Mouse (Mus musculus) lung, embryonic 16.5 days (tissue): ENCODE data around the gene Bbx. TPM values are rescaled to one million over a fixed set of nuclear protein-coding genes. Genes with fewer than 3 reads are reported as not detected.

Experiments used
- ATAC-seq: fragments of 200-750 bp; cut with Nextera tagmentation; 2 replicates; pipeline ENCODE4 v1.8.0; 2017; ENCODE audit warnings: low read depth, mild to moderate bottlenecking, moderate library complexity
- H3K27ac ChIP-seq: fragments of 300-500 bp; sonication (generic); 2 replicates; pipeline ENCODE4 v1.5.1; 2014; ENCODE audit warnings: mild to moderate bottlenecking, control low read depth, low read length
- H3K27me3 ChIP-seq: fragments of 300-500 bp; sonication (generic); 2 replicates; pipeline ENCODE4 v1.6.1; 2014; ENCODE audit warnings: low read depth, low read length, mixed read lengths; ENCODE audit not compliant: control insufficient read depth, insufficient read depth
- H3K36me3 ChIP-seq: fragments of 300-500 bp; sonication (generic); 2 replicates; pipeline ENCODE4 v1.6.1; 2014; ENCODE audit warnings: low read length; ENCODE audit not compliant: control insufficient read depth, insufficient read depth
- H3K4me1 ChIP-seq: fragments of 300-500 bp; sonication (generic); replicated peaks from 2 replicates; pipeline ENCODE4 v1.6.1; 2014; ENCODE audit warnings: low read length, mixed read lengths; ENCODE audit not compliant: control insufficient read depth, insufficient read depth
- H3K4me2 ChIP-seq: fragments of 300-500 bp; sonication (generic); 2 replicates; pipeline ENCODE4 v1.6.1; 2014; ENCODE audit warnings: low read depth, low read length, control low read depth
- H3K4me3 ChIP-seq: fragments of 300-500 bp; sonication (generic); 2 replicates; pipeline ENCODE4 v1.5.1; 2014; ENCODE audit warnings: mild to moderate bottlenecking, low read length, control low read depth
- H3K9ac ChIP-seq: fragments of 300-500 bp; sonication (generic); 2 replicates; pipeline ENCODE4 v1.6.1; 2014; ENCODE audit warnings: low read length, control low read depth
- H3K9me3 ChIP-seq: fragments of 300-500 bp; sonication (generic); 2 replicates; pipeline ENCODE4 v1.6.1; 2016; ENCODE audit warnings: low read length; ENCODE audit not compliant: control insufficient read depth
- WGBS: fragments of 180-500 bp; shearing (Covaris S2); extraction: QIAGEN DNeasy Blood & Tissue Kit; methylation state at CpG from one replicate; pipeline ENCODE4 v1.1.7; 2014; 5-methylcytosine and 5-hydroxymethylcytosine counted together
- polyA plus RNA-seq: library from polyadenylated mRNA; unstranded; fragments of >200 nt; fragmentation: Nextera tagmentation; extraction: Ambion mirVana; gene quantifications from 2 replicates; pipeline ENCODE4 v1.2.1, GENCODE M21; 2015

Bbx gene
- polyA plus RNA-seq, 1 experiment from 2014 or later, result 43.1 TPM

DNA sequence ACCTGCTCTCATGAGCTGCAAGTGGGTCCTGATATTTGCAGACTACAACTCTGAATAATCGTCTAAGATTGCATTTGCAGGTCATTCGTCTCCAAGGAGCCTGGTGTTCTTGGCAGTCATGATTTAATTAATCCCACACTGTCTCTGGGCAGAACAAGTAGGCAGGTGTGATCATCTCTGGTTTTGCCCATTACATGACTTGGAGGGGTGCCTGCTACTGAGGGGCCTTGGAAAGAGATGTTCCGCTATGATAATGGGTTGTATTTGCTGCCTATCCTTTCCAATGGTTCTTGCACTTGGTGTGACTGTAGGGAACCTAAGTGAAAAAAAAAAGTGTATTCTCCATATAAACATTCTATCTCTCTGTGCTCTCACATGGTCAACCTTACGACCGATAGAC lies 273.6 kb downstream of the Bbx start:
- H3K27ac ChIP-seq, result no peak overlapping the region
- no peak overlapping the region for H3K4me2 ChIP-seq
- H3K9ac ChIP-seq, result no peak overlapping the region
- peaks cover 3% of the 10 kb centered on the region; the same call in 1 of the 2 replicates for H3K9me3 ChIP-seq
- H3K27me3 ChIP-seq, result no peaks in the 10 kb centered on the region
- 70% methylated on average over 5 of the region's 5 CpGs for WGBS
- no peak overlapping the region for H3K4me3 ChIP-seq
- no peak for ATAC-seq
- H3K36me3 ChIP-seq, result no peaks in the 10 kb centered on the region
- H3K4me1 ChIP-seq, result no peaks in the 10 kb centered on the region

DNA sequence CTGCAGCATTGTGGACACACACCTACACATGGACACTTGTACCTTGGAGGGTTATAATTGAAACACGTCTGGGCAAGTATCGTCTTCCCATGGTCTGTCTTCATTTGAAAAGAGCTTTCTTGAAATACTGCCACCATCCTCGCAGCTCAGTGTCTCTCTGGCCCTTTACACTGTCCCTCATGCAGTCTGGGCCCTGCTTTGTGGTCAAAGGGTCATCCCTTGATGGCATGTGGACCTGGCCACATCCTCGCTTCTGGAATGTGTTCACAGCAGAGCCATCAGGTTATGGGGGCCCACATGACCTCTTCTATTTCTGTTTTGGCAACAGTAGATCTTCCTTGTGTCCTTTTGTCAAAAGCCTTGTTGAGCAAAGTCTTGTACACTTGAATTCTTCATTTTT lies 282.6 kb downstream of the Bbx start:
- no peak for ATAC-seq
- 86% methylated on average over 4 of the region's 4 CpGs for WGBS
- Histone ChIP-seq H3K4me2 (no peak overlapping the region), H3K9me3 (0 out of 2 replicates have a peak, but pooled peaks cover 3% of the 10 kb centered on the region), H3K4me1 (no peaks in the 10 kb centered on the region), H3K36me3 (no peaks in the 10 kb centered on the region), H3K9ac (no peak overlapping the region), H3K27ac (no peak overlapping the region), H3K27me3 (no peaks in the 10 kb centered on the region), H3K4me3 (no peak overlapping the region)

DNA sequence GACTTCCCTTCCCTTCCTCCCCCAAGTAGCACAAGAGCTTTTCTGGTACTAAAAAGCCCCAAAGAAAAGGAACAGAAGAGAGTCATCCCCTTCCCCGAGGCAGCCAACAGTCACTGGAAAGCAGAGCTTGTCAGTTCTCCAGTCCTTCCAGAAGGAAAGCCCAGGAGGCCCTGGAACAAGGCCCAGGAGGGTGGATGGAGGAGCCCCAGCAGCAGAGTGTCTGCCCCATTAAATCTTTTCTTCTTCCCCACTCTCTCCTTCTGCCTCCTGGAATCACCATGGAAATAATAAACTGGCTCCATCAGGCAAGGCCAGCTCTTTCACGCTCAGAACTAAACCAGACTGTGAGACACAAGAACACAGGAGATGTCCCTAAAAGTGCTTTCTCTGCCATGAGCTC lies 284.3 kb downstream of the Bbx start:
- Histone ChIP-seq H3K27ac (no peak overlapping the region), H3K9me3 (0 out of 2 replicates have a peak, but pooled peaks cover 3% of the 10 kb centered on the region), H3K4me1 (no peaks in the 10 kb centered on the region), H3K9ac (no peak overlapping the region), H3K36me3 (no peaks in the 10 kb centered on the region), H3K4me2 (no peak overlapping the region), H3K4me3 (no peak overlapping the region), H3K27me3 (no peaks in the 10 kb centered on the region)
- WGBS, result 86% methylated on average over 2 of the region's 2 CpGs
- no peak for ATAC-seq

Other genes with a start within 250 kb of the Bbx start
- gene Ccdc54, start 158.8 kb upstream of the Bbx start, polyA plus RNA-seq, result not detected in 2 replicates